Mouse (Mus musculus) bone marrow, adult 2 months (tissue): ENCODE results near the gene Ankrd33b. TPM values are rescaled to one million over a fixed set of nuclear protein-coding genes. Genes with fewer than 3 reads are reported as not detected.

Source experiments
- H3K27ac ChIP-seq: fragments of 200-500 bp; 2 replicates; pipeline ENCODE4 v1.5.1; 2012; ENCODE audit warnings: low read depth, mild to moderate bottlenecking, control low read depth, inconsistent platforms, low read length; ENCODE audit not compliant: control insufficient read depth, poor library complexity, insufficient read depth
- H3K4me1 ChIP-seq: fragments of 200-500 bp; 2 replicates; pipeline ENCODE4 v1.6.1; 2011; ENCODE audit warnings: low read length; ENCODE audit not compliant: control insufficient read depth, insufficient read depth
- H3K4me3 ChIP-seq: fragments of 200-500 bp; replicated peaks from 2 replicates; pipeline ENCODE3; 2011; ENCODE audit warnings: mild to moderate bottlenecking, low read depth, low read length, control low read depth; ENCODE audit not compliant: control insufficient read depth
- CTCF ChIP-seq: fragments of 200-500 bp; IDR thresholded peaks from 2 replicates; pipeline ENCODE4 v1.5.1; 2011; ENCODE audit warnings: low read length, control low read depth; ENCODE audit not compliant: control insufficient read depth, insufficient read depth
- POLR2A ChIP-seq: fragments of 200-500 bp; IDR thresholded peaks from 2 replicates; pipeline ENCODE4 v1.6.1; 2011; ENCODE audit warnings: low read depth, mild to moderate bottlenecking, control low read depth, low read length, borderline replicate concordance; ENCODE audit not compliant: control insufficient read depth
- WGBS: fragments of 180-500 bp; shearing (Covaris S2); methylation state at CpG from one replicate; pipeline ENCODE4 v1.1.7; 2018; 5-methylcytosine and 5-hydroxymethylcytosine counted together
- polyA plus RNA-seq: library from polyadenylated mRNA; stranded (reverse); fragments of >200 nt; gene quantifications from 2 replicates; pipeline ENCODE4 v1.2.4, GENCODE M21; 2011; ENCODE audit warnings: low replicate concordance; ENCODE audit not compliant: missing spikeins, insufficient read depth, insufficient read length

The Ankrd33b gene
- polyA plus RNA-seq, 1 experiment, result 3.9 TPM

DNA sequence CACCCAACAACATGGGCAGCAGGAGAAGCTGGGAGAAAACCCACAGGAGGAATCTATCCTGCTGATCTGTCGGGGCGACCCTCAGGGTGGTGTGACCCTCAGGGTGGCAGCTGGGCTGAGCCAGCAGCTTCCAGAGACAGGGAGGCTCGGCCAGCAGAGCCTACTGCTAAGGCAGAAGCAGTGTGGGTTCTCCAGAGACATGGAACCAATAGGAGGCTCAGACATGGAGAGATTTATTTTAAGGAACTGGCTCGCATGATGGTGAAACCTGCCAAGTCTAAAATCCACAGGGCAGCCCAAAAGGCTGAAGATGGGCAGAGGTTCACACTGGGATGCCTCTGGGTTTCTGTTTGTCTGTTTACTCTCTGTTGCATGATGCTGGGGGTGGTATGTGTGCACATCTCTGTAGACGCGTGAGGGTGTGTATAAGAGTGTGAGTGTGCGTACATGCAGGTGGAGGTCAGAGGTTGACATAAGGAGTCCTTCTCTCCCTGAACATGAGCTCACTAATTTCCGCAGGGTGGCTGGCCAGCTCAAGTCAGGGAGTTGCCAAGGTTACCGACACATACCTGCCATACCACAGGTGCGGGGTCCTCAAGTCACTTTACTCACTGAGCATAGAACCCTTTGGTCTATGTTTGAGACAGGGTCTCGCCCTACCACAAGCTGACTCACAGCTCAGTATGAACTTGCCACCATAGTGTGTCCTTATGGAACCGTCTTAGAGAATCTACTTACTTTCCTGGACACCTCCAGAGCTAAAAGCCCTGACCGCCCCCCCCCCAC lies 14.8 kb downstream of the Ankrd33b start:
- Histone ChIP-seq H3K27ac (0 out of 2 replicates have a peak overlapping the region, but pooled peaks have one; percentile 9), H3K4me1 (peaks cover 14% of the 10 kb centered on the region), H3K4me3 (no peak overlapping the region)
- WGBS, result 75% methylated on average over 13 of the region's 13 CpGs
- no peak for TF ChIP-seq CTCF
- TF ChIP-seq POLR2A, result no peak

DNA sequence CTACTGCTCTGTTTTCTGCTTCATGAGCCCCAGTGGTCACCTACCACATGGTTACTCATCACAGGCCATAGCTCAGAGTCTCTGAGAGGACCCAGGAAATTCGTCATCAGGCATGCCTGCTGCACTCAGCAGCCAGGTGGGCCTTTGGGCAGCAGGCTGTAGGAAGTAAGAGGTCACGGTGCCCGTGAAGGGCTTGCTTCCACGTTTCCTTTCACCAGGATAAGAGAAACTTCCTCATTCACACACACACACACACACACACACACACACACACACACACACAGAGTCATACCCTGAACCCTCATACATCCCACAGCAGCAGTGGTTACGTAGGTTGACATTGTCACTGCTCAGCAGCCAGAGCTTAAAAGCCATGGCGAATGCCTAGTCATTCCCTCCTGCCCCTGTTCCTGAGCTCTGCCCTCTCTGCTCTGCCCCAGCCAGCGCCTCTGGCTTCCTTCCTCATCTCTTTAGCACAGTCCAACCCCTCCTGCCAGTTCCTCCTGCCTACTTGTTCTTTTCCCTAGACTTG lies 17.6 kb downstream of the Ankrd33b start:
- no peak overlapping the region for H3K4me3 ChIP-seq
- 6% methylated on average over 7 of the region's 7 CpGs for WGBS
- peak overlapping the region; percentile 84 for H3K27ac ChIP-seq
- TF ChIP-seq CTCF, result no peak
- TF ChIP-seq POLR2A, result no peak
- H3K4me1 ChIP-seq, result peaks cover 11% of the 10 kb centered on the region

DNA sequence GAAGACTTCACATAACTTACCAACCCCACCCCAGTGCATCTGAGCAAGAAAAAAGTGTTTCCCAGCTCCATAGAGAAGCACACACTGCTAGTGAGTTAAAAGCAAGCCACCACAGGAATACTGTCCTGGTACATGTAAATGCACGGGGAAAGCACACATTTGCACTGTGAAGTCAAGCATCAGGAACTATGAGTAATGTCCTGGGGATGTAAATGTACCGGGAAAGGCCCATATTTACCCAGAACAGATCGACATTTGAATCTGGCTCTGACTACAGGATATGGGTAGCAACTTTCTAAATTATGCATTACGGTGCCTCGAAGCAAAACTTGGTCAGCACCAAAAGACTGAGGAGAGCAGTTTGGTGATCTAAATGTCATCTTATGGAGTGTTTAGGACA lies 18.5 kb downstream of the Ankrd33b start:
- Histone ChIP-seq H3K4me1 (peaks cover 13% of the 10 kb centered on the region), H3K4me3 (no peak overlapping the region), H3K27ac (peak overlapping the region; percentile 84; the same call in 1 of the 2 replicates)
- 66% methylated on average over 5 of the region's 5 CpGs for WGBS
- no peak for TF ChIP-seq POLR2A
- TF ChIP-seq CTCF, result no peak

DNA sequence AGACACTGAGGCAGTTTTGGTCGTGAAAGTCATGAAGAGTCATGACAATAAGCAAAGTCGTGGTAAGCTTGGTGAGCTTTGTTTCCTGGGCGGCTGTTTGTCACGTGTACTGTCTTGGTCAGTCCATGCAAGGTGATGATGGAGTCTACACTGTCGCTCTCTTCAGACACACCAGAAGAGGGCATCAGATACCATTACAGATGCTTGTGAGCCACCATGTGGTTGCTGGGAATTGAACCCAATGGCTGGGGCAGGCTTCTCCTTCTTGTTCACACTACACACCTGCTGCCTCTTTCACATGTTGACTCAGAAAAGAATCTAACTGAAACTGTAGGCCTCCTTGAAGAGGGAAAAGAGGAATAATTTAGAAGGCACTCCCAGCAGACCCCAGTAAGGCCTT lies 19.3 kb downstream of the Ankrd33b start:
- Histone ChIP-seq H3K4me1 (peaks cover 13% of the 10 kb centered on the region), H3K4me3 (no peak overlapping the region), H3K27ac (no peak overlapping the region)
- 46% methylated on average over 5 of the region's 5 CpGs for WGBS
- TF ChIP-seq CTCF, result no peak
- TF ChIP-seq POLR2A, result no peak

DNA sequence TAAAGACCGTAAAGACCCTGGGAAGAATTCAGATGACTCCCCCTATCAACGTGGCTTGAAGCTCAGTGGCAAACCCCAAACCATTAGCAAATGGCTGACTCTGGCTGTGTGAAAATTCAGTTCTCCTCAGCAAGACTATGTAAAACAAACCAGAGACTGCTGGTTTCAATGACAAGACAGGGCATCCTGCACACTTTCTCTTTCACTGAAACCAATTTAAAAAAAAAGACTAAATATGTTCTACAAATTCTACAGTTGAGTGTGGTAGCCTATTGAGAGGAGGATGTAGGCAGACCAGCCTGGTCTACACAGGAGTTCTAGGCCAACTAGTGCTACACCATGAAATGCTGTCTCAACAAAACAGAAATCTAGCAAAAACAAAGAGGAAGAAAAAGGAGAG lies 21.0 kb downstream of the Ankrd33b start:
- Histone ChIP-seq H3K4me3 (no peak overlapping the region), H3K27ac (no peak overlapping the region), H3K4me1 (peaks cover 10% of the 10 kb centered on the region)
- TF ChIP-seq CTCF, result no peak
- WGBS, result 77% methylated on average over 2 of the region's 2 CpGs

DNA sequence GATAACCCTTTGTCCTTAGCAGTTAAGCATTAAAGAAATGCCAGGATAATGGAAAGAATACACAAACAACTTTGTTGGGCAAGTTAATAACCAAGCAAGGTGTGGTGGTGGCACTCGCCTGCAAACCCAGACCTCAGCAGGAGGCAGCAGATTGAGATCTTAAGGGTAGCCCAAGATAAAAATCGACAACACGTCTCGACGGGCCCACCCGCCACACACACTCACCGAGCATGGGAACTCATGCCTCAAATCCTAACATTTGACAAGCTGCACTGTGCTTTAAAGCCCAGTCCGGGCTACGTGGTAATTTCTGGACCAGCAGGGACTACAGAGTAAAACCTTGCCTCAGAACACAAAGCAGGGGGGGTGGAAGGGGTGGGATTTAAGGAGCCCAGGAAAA lies 22.2 kb downstream of the Ankrd33b start:
- Histone ChIP-seq H3K27ac (no peak overlapping the region), H3K4me3 (no peak overlapping the region), H3K4me1 (peaks cover 12% of the 10 kb centered on the region; the same call in 1 of the 2 replicates)
- WGBS, result 74% methylated on average over 9 of the region's 9 CpGs
- TF ChIP-seq CTCF (no peak), POLR2A (no peak)

DNA sequence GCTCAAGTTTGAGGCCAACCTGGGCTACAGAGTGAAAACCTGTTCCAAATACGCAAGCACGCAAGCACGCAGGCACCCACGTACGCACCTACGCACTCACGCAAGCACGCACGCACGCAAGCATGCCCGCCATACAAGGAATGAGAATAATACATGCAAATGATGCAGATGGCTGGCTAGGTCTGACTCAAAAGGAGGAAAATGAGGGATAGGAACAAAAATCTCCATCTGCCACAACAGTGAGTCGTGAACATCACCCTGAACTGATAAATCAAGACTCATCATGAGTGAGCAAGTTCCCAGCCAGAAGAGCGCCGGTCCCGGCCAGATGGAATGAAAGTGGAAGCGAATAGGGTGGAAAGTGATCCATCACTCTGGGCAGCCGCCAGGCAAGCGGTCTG lies 22.7 kb downstream of the Ankrd33b start:
- no peak overlapping the region for H3K27ac ChIP-seq
- no peak for TF ChIP-seq POLR2A
- TF ChIP-seq CTCF, result no peak
- WGBS, result 78% methylated on average over 18 of the region's 18 CpGs
- peaks cover 12% of the 10 kb centered on the region; the same call in 1 of the 2 replicates for H3K4me1 ChIP-seq
- no peak overlapping the region for H3K4me3 ChIP-seq

DNA sequence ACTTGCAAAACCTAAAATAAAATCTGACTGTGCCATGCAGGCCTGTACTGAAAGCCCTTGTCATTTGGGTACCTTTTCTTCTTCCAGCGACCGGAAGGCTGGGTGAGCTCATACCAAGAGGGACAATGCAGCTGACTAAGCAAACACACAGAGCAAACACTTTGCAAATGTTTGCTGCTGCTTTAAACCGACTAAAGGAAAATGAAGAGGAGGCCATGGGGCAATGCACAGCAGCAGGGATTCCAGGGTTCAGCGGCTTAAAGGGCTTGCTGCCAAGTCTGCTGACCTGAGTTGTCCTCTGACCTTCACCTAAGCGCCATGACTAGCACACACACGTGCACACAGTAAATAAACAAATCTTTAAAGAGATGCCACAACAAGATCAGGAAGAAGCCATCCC lies 23.9 kb downstream of the Ankrd33b start:
- WGBS, result 74% methylated on average over 6 of the region's 6 CpGs
- Histone ChIP-seq H3K4me3 (no peak overlapping the region), H3K27ac (no peak overlapping the region), H3K4me1 (peaks cover 12% of the 10 kb centered on the region)
- no peak for TF ChIP-seq CTCF
- TF ChIP-seq POLR2A, result no peak
